Mouse (Mus musculus) heart, adult 9 months (tissue): ENCODE data around the gene Lonp1.
A peak's percentile ranks its signal among the peaks of the same experiment; 100 is the strongest.
"Not testable (repeated sequence)": the region's sequence is repeated elsewhere in the genome, so short reads cannot be mapped to it uniquely, and the experiment has no call there.

Experiments used
- DNase-seq, 2 experiments: peaks; one replicate each; pipeline ENCODE4 v3.0.0; 2022; ENCODE audit warnings: low spot score in 2 of 2

Lonp1 gene

GRCm38 (mm10) chr17:56625495-56625894 is 1.2 kb downstream of the Lonp1 start:
- no peak for DNase-seq

GRCm38 (mm10) chr17:56617628-56618027 is 9.1 kb downstream of the Lonp1 start:
- DNase-seq: no peak

DNA sequence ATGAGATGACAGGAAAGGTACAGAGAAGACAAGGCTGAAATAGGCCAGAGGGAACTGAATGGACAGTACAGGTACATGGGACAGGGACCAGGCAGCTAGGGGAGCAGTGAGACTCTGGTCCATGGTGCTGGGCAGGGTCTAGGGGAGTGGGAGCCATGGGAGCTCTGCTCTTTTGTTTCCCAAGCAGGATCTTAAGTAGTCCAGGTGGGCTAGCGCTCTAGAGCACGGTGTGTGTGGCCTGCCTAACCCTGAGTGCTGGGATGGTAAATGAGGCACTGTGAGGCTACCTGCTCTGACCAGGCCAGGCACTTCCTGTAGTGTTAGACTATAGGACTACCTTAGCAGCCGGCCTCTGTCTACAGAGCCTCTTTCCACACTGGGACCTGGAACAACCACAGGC is 10.0 kb downstream of the Lonp1 start:
- DNase-seq: no peak

- DNase-seq: no peak
These were observed 10.9 kb downstream of the Lonp1 start for GRCm38 (mm10) chr17:56615792-56616191.

- no peak for DNase-seq
These were observed 11.4 kb downstream of the Lonp1 start for GRCm38 (mm10) chr17:56615136-56615784.

DNA sequence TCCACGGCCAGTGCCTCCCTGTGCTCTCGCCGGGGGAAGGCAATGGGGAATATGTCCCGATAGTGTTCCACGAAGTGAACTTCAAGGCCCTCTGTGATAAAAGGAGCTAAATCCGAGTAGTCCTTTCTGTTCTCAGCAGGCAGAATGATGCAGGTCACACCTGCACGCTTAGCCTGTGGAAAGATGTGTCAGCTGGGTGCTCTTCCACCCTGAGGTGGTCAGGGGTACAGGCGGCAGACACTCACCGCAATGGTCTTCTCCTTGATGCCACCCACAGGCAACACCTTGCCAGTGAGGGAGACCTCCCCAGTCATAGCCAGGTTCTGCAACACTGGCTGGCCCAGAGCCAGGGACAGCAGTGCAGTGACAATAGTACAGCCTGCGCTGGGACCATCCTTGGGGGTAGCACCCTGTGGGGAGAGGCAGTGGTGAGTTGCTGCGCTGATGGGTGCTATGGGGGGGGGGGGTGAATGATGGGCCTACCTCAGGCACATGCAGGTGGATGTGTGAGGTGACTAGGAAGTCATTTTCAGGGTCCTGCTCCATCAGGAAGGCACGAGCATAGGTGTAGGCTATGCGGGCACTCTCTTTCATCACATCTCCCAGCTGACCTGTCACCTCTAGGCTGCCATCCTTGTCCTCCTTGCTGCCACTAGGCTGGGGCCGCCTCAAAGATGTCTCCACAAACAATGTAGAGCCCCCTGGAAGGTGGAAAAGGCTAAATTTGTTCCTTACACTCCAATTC is 12.1 kb downstream of the Lonp1 start:
- no peak for DNase-seq

DNA sequence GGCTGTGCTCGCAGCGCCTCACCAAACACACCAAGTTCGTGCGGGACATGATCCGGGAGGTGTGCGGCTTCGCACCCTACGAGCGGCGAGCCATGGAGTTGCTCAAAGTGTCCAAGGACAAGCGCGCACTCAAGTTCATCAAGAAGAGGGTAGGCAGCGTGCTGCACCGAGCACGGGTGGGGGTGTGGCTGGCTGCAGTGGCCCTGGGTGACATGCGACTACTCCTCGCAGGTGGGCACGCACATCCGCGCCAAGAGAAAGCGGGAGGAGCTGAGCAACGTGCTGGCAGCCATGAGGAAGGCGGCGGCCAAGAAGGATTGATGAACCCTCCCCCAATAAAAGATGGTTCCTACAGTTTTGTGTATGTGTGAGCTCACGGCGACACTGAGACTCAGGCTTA is 12.8 kb downstream of the Lonp1 start:
- not testable (repeated sequence) for DNase-seq

GRCm38 (mm10) chr17:56613236-56613844 is 13.3 kb downstream of the Lonp1 start, which contains the start of gene Rpl36:
Rpl36 (plus strand) TSS chr17:56613416.
- peak; percentile 90 to 95 for DNase-seq

- not testable (repeated sequence) for DNase-seq
These were observed 14.1 kb downstream of the Lonp1 start for GRCm38 (mm10) chr17:56612565-56612939.

DNA sequence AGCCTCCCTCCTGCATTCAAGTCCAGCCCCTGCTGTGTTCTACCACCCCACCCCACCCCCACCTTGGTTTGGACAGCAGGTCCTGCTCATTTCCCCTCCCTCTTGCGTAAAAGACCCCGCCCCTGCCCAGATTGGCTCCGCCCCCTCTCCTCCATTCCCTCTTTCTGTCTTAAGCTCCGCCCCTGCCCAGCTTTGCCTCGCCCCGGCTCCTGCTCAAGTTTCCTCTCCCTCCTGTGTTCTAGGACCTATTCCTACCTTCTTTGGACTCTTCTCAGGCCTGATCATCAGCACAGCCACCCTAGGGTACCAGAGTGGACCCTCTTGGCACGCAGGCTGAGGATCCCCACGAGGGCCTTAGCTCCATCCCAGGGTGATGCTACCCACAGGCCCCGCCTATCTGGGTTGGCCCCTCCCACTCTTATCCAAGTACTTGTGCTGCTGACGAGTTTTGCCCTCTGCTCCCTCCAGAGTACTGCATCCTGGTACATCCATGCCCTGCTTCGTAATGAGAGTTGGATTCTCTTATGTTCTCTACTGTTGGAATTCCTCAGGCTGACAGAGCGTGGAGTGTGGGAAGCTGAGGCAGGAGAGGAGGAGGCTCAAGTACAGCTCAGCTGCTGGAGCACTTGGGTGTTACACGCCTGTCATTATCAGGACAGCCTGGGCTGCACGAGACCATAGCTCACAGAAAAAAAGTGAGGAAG is 14.7 kb downstream of the Lonp1 start:
- no peak for DNase-seq

- no peak for DNase-seq
These were observed 15.4 kb downstream of the Lonp1 start for GRCm38 (mm10) chr17:56611323-56611722.

DNA sequence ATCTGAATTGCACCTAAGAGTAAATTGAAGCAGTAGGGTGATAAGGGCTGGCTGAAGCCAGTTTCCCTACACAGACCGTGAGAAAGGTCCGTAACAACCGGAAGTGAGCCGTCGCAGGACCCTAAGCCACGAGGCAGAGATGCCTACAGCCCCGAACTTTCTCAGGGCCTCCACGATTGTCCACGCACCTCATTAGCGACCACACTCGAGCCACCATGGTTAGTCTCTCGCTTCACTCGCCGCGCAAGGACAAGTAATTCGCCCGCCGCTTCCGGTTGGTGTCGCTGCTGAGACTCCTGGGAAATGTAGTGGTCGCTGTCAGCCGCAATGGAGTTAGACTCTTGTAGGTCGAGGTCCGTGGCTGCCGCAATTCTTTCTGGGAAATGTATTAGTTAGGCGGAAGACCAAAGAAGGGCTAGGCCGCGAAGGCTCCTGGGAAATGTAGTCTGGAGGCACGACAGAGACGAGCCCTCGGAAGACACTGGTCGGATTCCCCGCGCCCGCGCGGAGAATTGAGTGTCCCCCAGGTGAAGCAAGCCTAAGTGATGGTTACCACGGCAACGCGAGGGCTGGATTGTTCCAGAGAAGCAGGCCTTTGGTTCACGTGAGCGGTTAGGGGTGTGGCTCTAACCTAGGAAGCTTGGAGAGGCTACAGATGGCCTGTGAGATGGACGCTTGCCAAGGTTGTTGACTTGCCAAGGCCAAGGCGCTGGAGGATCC is 17.1 kb downstream of the Lonp1 start, which contains the start of gene 2410015M20Rik:
Gene 2410015M20Rik (minus strand): TSS at position 320 of the 720 bp plus-strand sequence.
- peak; percentile 95 to 97 for DNase-seq

- no peak for DNase-seq
These were observed 18.0 kb downstream of the Lonp1 start for GRCm38 (mm10) chr17:56608699-56609098.

- no peak for DNase-seq
These were observed 19.1 kb downstream of the Lonp1 start for GRCm38 (mm10) chr17:56607521-56608062.

- no peak for DNase-seq
These were observed 21.3 kb downstream of the Lonp1 start for GRCm38 (mm10) chr17:56605431-56605830.

DNA sequence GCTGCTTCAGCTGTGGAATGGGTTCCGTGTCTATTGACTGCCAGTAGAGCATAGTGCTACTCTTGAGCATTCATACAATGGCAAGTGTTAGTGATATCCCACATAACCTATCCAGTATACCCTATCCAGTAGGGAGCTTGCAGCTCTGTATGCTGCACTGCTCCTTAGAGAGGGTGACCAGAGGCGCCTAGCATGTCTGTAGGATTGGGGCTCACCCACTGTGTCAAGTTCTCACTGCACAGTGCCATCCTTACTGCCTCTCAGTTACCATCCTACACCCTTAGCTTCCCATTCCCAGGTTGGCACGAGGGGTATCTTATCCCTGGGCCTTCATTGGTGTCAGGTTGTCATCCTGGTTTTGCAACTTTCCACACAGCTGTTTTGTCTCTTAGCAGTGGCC is 22.3 kb downstream of the Lonp1 start:
- DNase-seq: no peak

GRCm38 (mm10) chr17:56604070-56604380 is 22.7 kb downstream of the Lonp1 start:
- DNase-seq: no peak

- no peak for DNase-seq
These were observed 23.3 kb downstream of the Lonp1 start for GRCm38 (mm10) chr17:56603186-56604069.

GRCm38 (mm10) chr17:56593527-56594271 is 33.0 kb downstream of the Lonp1 start:
- DNase-seq: peak; percentile 30 to 41

DNA sequence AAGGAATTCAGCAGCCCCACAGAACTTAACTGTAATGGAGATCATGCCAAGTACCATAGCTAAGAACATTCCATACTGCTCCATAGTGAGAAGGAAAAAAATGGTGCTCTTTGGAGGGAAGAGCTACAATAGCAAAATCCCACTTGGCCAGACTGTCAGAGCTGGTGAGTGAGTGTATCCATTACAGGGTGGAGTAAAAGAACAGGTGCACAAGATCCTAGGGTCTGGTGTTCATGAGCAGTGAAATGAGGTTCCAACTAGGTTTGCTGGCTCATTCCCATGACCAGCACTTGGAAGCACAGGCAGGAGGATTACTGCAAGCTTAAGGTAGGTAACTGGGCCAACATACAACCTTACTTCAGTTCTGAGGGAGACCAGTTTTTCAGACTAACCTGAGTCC is 34.1 kb downstream of the Lonp1 start:
- no peak for DNase-seq
